ENCODE assay signal across 8 mouse cellular contexts in the genomic region with DNA sequence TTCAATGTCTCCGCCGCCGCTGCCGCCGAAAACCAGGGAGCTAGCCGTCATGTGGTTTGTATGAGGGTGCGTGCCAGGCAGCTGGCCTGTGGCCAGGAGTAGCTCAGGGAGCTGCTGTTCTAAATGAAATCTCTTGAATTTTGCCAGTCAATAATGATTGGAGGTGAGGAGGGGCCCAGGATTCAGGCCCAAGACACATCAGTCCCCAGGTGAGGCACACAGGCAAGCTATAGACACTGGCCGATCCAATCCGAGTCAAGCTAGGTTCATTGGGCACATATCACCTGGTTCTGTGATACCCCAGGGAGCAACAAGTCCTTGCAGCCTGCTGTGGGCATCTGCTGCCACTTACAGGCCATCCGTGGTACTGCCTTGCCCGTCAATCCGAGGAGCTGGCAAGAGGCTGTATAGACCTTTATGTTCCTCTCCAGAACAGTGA. TPM values are rescaled to one million over a fixed set of nuclear protein-coding genes. Genes with fewer than 3 reads are reported as not detected.
A peak's percentile ranks its signal among the peaks of the same experiment; 100 is the strongest.
DNase-seq lines count a peak whose midpoint lies in the region; ATAC-seq lines count a peak whose summit lies in the region.
"Had no signal": no experiment of that assay in that cellular context is flagged by ENCODE, and none has a peak within 500 bp of the region (broad histone marks: within the 10 kb centered on the region; RNA-seq: fewer than 3 reads in every experiment).

No protein-coding gene starts in this region.

- DNase-seq in MEL-GATA-1-ER (ENCODE audit: extremely low read depth, low read depth) = peak; percentile 67
- DNase-seq in adrenal gland, postnatal 36 days = peak; percentile 88
- DNase-seq in embryonic facial prominence, embryonic 11.5 days (ENCODE audit: low spot score) = peak; percentile 70
- DNase-seq in layer of hippocampus, postnatal 25 days (ENCODE audit: extremely low spot score in 1 of 2, low spot score in 1 of 2) = peak; percentile 78 to 93
- DNase-seq in mesoderm, embryonic 11.5 days (ENCODE audit: low read depth, low spot score) = peak; percentile 83
- DNase-seq in skeletal muscle tissue, adult 2 months (ENCODE audit: low read depth, low spot score) = peak; percentile 45

- H3K4me3 ChIP-seq in embryonic facial prominence, embryonic 11.5 days (ENCODE audit: low read depth, low read length) = no peak overlapping the region
- H3K4me3 ChIP-seq: midbrain, embryonic 12.5 days had no signal

- no peaks in the 10 kb centered on the region for H3K9me3 ChIP-seq in embryonic facial prominence, embryonic 11.5 days (replicated peaks; ENCODE audit: control insufficient read depth, low read length)
- H3K9me3 ChIP-seq: midbrain, embryonic 12.5 days had no signal

- H3K27ac ChIP-seq in embryonic facial prominence, embryonic 11.5 days (replicated peaks; ENCODE audit: low read depth, low read length) = no peak overlapping the region
- H3K27ac ChIP-seq: midbrain, embryonic 12.5 days had no signal

- H3K36me3 ChIP-seq in embryonic facial prominence, embryonic 11.5 days (replicated peaks; ENCODE audit: control insufficient read depth, insufficient read depth, low read depth, low read length) = no peaks in the 10 kb centered on the region
- H3K36me3 ChIP-seq: midbrain, embryonic 12.5 days had no signal

- no peaks in the 10 kb centered on the region for H3K27me3 ChIP-seq in embryonic facial prominence, embryonic 11.5 days (ENCODE audit: control insufficient read depth, insufficient read depth, low read length)

- no peak overlapping the region for H3K4me2 ChIP-seq in embryonic facial prominence, embryonic 11.5 days (ENCODE audit: low read depth, low read length)
- H3K4me2 ChIP-seq: midbrain, embryonic 12.5 days had no signal

- H3K4me1 ChIP-seq in embryonic facial prominence, embryonic 11.5 days (ENCODE audit: control insufficient read depth, insufficient read depth, low read length) = no peaks in the 10 kb centered on the region; the same call in 1 of the 2 replicates
- H3K4me1 ChIP-seq: midbrain, embryonic 12.5 days had no signal

- no peak overlapping the region for H3K9ac ChIP-seq in embryonic facial prominence, embryonic 11.5 days (replicated peaks; ENCODE audit: low read length)
- H3K9ac ChIP-seq: midbrain, embryonic 12.5 days had no signal

- 55% methylated on average over 12 of the region's 12 CpGs for WGBS in embryonic facial prominence, embryonic 11.5 days

- no peak for ATAC-seq in embryonic facial prominence, embryonic 11.5 days (replicated peaks; ENCODE audit: insufficient number of reproducible peaks, low FRiP score, low TSS enrichment, low read depth)
- ATAC-seq in hematopoietic stem cell, adult 5-6 weeks (replicated peaks in 1 of 2; ENCODE audit: insufficient read depth in 1 of 2, low FRiP score in 2 of 2, low TSS enrichment in 1 of 2, low read depth in 1 of 2, poor library complexity in 2 of 2, severe bottlenecking in 2 of 2) = peak; percentile 65 to 66; a peak in 3 of 4 replicates

RNA-seq across cellular contexts. Expression of gene Ren1, which starts 3.1 kb away (rescaled TPM):
- 1 to 10 TPM; 3.1 to 6.9 TPM for total RNA-seq in adrenal gland, postnatal 36 days (2021)
- polyA plus RNA-seq in embryonic facial prominence, embryonic 11.5 days (2014; fragmentation: Nextera tagmentation; extraction: Ambion mirVana) = not detected in 2 replicates
- not detected in 2 replicates for total RNA-seq in hematopoietic stem cell, adult 5-6 weeks (2017)
- total RNA-seq in layer of hippocampus, postnatal 25 days (2021) = not detected
- polyA plus RNA-seq: midbrain, embryonic 12.5 days had no signal

RNA-seq across cellular contexts. Expression of gene Etnk2, which starts 10.0 kb away (rescaled TPM):
- total RNA-seq in adrenal gland, postnatal 36 days (2021) = 10 to 100 TPM in 1 of 2 experiments, 1 to 10 TPM in 1; 4.6 to 24.7 TPM
- 1.5 and 2.8 TPM in 2 replicates for polyA plus RNA-seq in embryonic facial prominence, embryonic 11.5 days (2014; fragmentation: Nextera tagmentation; extraction: Ambion mirVana)
- total RNA-seq in hematopoietic stem cell, adult 5-6 weeks (2017) = not detected in 2 replicates
- total RNA-seq in layer of hippocampus, postnatal 25 days (2021) = 1 to 10 TPM; 1.8 to 2.7 TPM

RNA-seq across cellular contexts. Expression of gene Kiss1, which starts 31.7 kb away (rescaled TPM):
- total RNA-seq in adrenal gland, postnatal 36 days (2021) = under 1 TPM in 1 of 2 experiments, not detected in 1; 0.66 TPM
- polyA plus RNA-seq in embryonic facial prominence, embryonic 11.5 days (2014; fragmentation: Nextera tagmentation; extraction: Ambion mirVana) = not detected in 2 replicates
- total RNA-seq in hematopoietic stem cell, adult 5-6 weeks (2017) = not detected in 2 replicates
- not detected for total RNA-seq in layer of hippocampus, postnatal 25 days (2021)
- polyA plus RNA-seq: midbrain, embryonic 12.5 days had no signal

RNA-seq across cellular contexts. Expression of gene Golt1a, which starts 43.8 kb away (rescaled TPM):
- 1 to 10 TPM; 1.7 to 2.0 TPM for total RNA-seq in adrenal gland, postnatal 36 days (2021)
- polyA plus RNA-seq in embryonic facial prominence, embryonic 11.5 days (2014; fragmentation: Nextera tagmentation; extraction: Ambion mirVana) = not detected in 2 replicates
- not detected in 2 replicates for total RNA-seq in hematopoietic stem cell, adult 5-6 weeks (2017)
- total RNA-seq in layer of hippocampus, postnatal 25 days (2021) = not detected
- polyA plus RNA-seq: midbrain, embryonic 12.5 days had no signal
